Mouse (Mus musculus): ENCODE data around the gene Psen2.

The Psen2 gene

GRCm38 (mm10) chr1:180274725-180275308 lies 11.6 kb upstream of the Psen2 start:
- DNase-seq (ENCODE audit: low spot score) = no peak

GRCm38 (mm10) chr1:180269033-180269432 lies 5.8 kb upstream of the Psen2 start:
- no peak for DNase-seq (ENCODE audit: low spot score)

DNA sequence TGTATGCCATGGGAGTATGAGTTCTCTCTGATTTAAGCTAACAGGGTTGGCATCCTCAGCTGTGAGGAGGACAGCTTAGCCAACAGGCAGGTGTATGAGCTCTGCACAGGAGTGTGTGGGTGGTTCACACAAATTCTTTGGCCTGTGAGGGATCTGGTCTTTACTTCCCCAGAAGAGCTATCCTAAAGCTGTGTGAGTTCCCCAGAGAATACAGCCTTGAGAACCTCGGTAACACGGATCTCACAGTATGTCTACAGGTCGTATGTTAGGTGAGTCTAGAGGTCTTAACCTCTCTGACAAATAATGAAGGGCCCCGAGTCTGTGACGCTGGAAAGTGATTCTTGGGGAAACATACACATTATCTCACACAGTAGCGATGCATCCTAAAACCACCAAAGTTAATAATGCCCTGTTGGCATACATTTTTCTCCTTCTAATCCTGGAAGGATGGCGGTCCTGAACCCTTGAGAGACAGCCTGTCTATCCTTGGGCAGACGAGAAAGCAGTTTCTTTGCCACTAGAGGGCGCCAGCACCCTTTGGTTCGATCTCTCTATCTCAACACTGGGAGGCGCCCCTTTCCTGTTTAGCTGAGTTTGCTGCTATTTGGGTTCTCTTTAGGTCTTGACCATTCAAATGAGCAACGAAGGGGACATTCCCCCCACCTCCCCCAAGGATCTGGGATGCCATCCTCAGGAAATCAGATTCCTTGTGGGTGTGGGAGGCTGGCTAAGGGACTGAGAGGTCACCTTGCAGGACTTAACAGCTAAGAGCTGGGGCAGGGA lies 5.2 kb upstream of the Psen2 start:
- peak; percentile 99 for DNase-seq (ENCODE audit: low spot score)

- no peak for DNase-seq (ENCODE audit: low spot score)
Measured at GRCm38 (mm10) chr1:180267151-180267550, 3.9 kb upstream of the Psen2 start.

- peak; percentile 31 for DNase-seq (ENCODE audit: low spot score)
Measured at GRCm38 (mm10) chr1:180265399-180265798, 2.2 kb upstream of the Psen2 start.

- DNase-seq (ENCODE audit: low spot score) = no peak
Measured at GRCm38 (mm10) chr1:180264851-180265250, 1.6 kb upstream of the Psen2 start.

DNA sequence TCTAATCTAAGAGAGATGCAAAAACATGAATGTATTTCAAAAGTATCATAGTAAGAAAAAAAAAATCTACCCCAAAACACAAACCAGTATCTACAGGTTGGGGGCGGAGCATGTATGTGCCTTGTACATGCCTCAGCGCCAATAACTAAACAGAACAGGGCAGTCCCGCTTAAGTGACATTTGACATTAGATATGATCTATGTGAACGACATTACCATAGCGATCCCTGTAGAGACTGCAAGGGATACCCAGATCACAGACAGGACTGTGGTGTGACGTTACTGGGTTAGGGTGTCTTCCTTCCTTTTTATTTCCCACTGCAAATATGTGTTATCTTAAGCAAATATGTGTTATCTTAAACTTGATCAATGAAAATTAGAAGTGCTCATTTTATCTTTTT lies 1.2 kb upstream of the Psen2 start:
- no peak for DNase-seq (ENCODE audit: low spot score)

DNA sequence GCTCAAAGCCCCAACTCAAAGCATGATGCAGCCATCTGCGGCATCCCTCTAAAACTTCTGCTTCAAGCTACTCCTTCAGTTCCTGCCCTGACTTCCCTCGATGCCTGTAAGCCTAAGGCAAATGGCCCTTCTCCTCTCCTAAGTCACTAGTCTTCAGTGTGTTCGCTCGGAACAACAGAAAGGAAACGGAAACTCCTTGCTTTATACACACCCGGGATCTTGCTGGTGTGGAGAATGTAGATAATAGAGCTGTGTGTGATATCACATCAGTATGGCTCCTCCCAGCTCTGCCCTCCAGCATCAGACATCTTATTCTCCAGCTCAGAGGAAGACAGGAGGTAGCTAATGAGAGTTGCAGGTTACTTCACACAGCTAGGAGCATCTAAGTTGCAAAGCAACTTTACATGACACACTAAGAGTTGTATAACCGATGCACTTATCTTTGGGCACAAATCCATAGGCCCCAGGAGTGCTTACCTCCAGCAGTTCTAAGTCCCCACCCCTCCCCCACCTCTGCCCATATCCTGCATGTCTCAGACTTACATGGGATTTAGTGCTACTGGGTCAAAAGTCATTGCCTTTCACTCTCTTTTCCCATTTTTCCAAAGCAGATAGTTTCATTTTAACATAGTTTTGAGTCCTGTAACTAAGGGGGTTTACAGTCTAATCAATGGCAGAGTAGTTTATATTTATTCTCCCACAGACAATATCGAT lies 1.2 kb downstream of the Psen2 start:
- no peak for DNase-seq (ENCODE audit: low spot score)

GRCm38 (mm10) chr1:180261415-180261814 lies 1.8 kb downstream of the Psen2 start:
- no peak for DNase-seq (ENCODE audit: low spot score)

DNA sequence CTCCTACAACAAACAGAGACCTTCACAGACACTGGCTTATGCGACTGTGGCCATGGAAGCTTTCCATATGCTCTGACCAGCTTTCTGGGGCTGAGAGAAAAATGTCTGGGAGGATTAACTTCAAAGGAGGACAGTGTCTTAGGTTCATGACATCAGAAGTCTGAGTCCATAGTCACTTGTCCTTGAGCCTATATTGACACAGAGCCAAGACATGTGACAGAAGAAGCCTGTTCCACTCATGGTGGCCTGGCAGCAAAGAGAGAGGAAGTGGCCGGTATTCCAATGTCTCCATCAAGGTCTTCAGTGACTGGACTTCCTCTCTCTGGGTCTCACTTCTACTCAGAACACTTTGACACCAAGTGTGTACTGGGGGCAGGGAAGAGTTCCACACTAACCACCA lies 2.4 kb downstream of the Psen2 start:
- DNase-seq (ENCODE audit: low spot score) = no peak

DNA sequence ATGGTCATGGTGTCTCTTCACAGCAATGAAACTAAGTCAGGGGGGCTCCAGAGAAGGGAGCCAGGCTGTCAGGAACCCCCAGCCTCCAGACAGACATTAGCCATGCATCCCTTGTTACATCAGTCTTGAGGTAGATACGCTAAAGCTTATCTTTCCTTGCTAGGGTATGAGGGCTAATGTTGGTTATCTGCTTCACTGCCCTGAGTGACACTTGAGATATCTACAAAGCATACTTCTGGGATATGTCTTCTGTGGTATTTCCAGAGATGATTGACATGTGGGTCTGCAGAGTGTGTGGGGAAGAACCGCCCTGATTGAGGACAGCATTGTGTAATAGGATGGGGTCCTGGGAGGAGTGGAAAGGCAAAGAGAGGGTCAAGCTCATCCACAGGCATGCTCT lies 3.5 kb downstream of the Psen2 start:
- DNase-seq (ENCODE audit: low spot score) = no peak

GRCm38 (mm10) chr1:180257446-180257845 lies 5.8 kb downstream of the Psen2 start:
- no peak for DNase-seq (ENCODE audit: low spot score)

DNA sequence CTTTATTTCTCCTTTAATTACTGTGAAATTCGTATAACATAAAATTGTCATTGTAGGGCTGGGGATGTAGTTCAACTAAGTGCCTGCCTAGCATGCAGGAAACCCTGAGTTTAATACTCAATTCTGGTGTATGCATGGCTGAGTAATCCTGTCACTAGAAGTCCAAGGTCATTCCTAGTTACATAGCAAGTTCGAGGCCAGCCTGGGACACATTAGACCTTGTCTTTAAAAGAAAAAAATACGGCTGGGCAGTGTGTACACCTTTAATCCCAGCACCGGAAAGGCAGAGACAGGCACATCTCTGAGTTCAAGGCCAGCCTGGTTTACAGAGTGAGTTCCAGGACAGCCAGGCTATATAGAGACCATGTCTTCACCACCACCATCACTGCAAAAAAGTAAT lies 6.4 kb downstream of the Psen2 start:
- no peak for DNase-seq (ENCODE audit: low spot score)

DNA sequence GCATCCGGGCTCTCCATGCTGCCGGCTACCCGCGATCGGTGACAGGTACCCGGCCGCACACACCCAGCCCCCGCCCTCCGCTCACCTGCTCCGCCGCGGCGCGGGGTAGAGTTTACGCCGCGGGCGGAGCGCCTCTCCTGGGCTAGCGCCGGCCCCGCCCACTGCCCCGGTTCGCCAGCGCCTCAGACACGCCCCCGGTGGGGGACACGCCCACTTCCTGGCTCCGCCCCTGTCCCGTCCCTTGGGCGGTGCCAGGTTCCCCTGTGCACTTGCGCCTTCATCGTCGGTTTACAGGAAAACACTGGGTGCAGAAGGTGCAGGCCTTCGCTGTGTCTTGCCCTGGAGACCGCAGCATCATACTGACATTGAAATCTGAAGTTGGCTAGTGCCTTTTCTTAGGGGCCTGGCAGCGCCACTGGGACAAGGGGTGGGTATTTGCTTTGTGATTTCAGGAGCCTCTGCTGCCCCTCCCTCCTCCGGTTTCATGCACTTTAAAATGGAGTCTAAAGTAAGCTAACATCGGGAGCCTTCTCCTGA lies 7.0 kb downstream of the Psen2 start:
- DNase-seq (ENCODE audit: low spot score) = peak; percentile 97

DNA sequence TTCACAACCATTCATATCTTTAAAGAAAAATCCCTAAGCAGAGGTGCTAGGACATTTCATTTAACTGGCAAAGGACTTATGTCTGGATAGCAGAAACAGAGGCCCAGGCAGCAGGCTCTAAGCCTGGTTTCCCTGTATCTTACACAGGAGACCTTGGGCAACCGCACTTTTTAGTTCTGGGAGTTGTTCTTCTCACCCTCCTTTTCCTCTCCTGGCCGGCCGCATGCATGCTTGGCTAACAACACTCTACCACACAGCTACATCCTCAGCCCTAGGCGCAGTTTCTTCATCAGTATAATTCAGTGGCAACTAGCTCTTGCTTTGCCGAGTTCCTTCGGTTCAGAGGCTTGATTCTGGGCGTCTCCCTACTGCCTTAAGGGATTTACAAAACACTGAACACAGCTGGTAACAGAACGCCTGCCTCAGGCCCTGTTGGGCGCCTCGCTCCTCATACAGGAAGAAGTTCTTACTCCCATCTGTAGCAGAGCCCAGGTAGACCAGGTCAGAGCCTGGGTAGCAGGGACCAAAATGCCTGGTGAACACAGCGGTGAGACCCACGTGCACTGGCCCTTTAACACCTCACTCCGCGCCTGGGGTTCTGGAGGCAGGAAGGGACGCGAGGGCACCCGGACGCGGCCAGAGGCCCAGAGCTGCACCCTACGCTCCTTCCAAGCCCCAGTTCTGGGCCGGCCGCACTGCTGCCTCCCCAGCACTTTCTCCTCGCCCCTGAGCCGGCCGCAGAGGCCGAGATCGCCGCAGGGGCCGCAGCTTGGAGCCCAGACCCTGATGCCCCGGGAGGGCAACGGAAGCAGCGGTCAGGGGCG lies 7.7 kb downstream of the Psen2 start:
- DNase-seq (ENCODE audit: low spot score) = peak; percentile 24

GRCm38 (mm10) chr1:180254316-180254715 lies 8.9 kb downstream of the Psen2 start:
- DNase-seq (ENCODE audit: low spot score) = no peak

- no peak for DNase-seq (ENCODE audit: low spot score)
Measured at GRCm38 (mm10) chr1:180252656-180253190, 10.5 kb downstream of the Psen2 start.

- peak; percentile 35 for DNase-seq (ENCODE audit: low spot score)
Measured at GRCm38 (mm10) chr1:180251176-180252048, 11.8 kb downstream of the Psen2 start.

GRCm38 (mm10) chr1:180250441-180250830 lies 12.8 kb downstream of the Psen2 start:
- no peak for DNase-seq (ENCODE audit: low spot score)

DNA sequence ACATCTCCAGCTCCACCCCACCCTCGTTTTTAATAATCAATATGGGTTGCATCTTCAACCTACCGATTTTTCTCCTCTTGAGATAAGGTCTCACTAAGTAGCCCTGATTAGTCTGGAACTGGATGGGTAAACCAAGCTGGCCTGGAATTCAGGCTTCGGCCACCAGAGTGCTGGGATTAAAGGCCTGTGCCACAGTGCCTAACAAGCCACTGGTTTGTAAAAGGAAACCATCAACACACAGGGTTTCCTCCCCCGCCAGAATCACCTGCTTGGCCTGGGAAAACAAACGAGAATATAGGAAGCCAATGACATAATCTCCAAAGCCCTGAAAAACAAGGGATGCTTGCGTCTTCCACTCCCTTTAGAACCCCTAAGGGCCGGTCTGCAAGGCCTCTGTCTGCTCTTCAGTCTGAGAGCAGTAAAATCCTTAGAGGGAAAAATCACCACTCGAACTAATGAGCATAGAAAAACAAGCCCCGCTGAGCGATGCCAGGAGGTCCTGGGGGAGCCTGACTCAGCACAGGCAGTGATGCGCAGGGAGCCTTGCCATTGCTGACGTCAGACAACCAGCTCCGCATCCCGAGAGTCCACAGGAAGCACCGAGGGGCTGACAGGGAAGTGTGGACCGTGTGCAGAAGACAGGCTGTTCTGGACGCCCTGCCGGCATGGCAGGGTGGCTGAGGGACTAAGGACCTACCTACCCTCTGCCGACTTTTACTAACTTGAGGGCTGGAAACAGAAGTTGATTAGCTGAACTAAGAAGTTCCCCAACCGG lies 13.4 kb downstream of the Psen2 start:
- peak; percentile 62 for DNase-seq (ENCODE audit: low spot score)
